Mouse (Mus musculus) spleen, adult 18-20 months (tissue): Measurements from ENCODE around the gene Derl2.

ENCODE experiments used
- DNase-seq, 2 experiments: peaks; one replicate each; pipeline ENCODE4 v3.0.0; 2022; ENCODE audit warnings: mixed read lengths in 2 of 2

The Derl2 gene

GRCm38 (mm10) chr11:70980751-70981510 lies 38.7 kb downstream of the Derl2 start:
- DNase-seq: no peak

- no peak for DNase-seq
Measured at GRCm38 (mm10) chr11:70980232-70980631, 39.4 kb downstream of the Derl2 start.

GRCm38 (mm10) chr11:70977293-70977692 lies 42.3 kb downstream of the Derl2 start:
- DNase-seq: no peak

- no peak for DNase-seq
Measured at GRCm38 (mm10) chr11:70975193-70975592, 44.4 kb downstream of the Derl2 start.

- DNase-seq: no peak
Measured at GRCm38 (mm10) chr11:70973947-70974346, 45.7 kb downstream of the Derl2 start.

GRCm38 (mm10) chr11:70972586-70972985 lies 47.1 kb downstream of the Derl2 start:
- DNase-seq: no peak

GRCm38 (mm10) chr11:70970560-70971540 lies 48.8 kb downstream of the Derl2 start:
- no peak for DNase-seq

GRCm38 (mm10) chr11:70969821-70970559 lies 49.7 kb downstream of the Derl2 start, which contains the start of the genes Nup88 and Rpain:
Nup88 (minus strand) TSS chr11:70969973.
Rpain (plus strand) TSS chr11:70970213.
- DNase-seq: peak; percentile 82 to 85

GRCm38 (mm10) chr11:70969271-70969794 lies 50.3 kb downstream of the Derl2 start:
- DNase-seq: no peak

- no peak for DNase-seq
Measured at GRCm38 (mm10) chr11:70964222-70964907, 55.3 kb downstream of the Derl2 start.

GRCm38 (mm10) chr11:70960786-70961554 lies 58.7 kb downstream of the Derl2 start:
- no peak for DNase-seq
